Comparison of ENCODE assay signal across 25 mouse cellular contexts in the genomic region with DNA sequence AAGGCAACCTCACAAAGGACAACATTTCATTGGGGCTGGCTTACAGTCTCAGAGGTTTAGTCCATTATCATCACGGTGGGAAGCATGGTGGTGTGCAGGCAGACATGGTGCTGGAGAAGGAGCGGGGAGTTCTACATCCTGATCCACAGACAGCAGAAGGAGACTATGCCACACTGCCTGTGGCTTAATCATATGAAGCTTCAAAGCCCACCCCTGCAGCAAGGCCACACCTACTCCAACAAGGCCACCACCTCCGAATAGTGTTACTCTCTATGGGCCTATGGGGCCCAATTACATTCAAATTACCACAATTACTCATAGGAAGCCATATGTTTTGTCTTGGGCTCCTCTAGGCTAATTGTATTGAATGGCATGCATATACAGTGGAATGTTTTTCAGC. TPM values are rescaled to one million over a fixed set of nuclear protein-coding genes. Genes with fewer than 3 reads are reported as not detected.
"Had no signal": no experiment of that assay in that cellular context is flagged by ENCODE, and none has a peak within 500 bp of the region (broad histone marks: within the 10 kb centered on the region; RNA-seq: fewer than 3 reads in every experiment).

No protein-coding gene starts in this region.

- H3K4me2 ChIP-seq: limb, embryonic 13.5 days; liver, embryonic 12.5 days; liver, embryonic 15.5 days; lung, embryonic 15.5 days; midbrain, embryonic 13.5 days; stomach, embryonic 15.5 days had no signal

- H3K9me3 ChIP-seq: limb, embryonic 10.5 days; liver, embryonic 12.5 days; liver, embryonic 15.5 days; lung, embryonic 15.5 days; midbrain, embryonic 13.5 days; stomach, embryonic 15.5 days had no signal

- H3K27me3 ChIP-seq: limb, embryonic 13.5 days; liver, embryonic 12.5 days; liver, embryonic 15.5 days; lung, embryonic 15.5 days; midbrain, embryonic 13.5 days; stomach, embryonic 15.5 days had no signal

- H3K36me3 ChIP-seq: limb, embryonic 10.5 days; limb, embryonic 13.5 days; liver, embryonic 12.5 days; liver, embryonic 15.5 days; lung, embryonic 15.5 days; midbrain, embryonic 10.5 days; midbrain, embryonic 13.5 days; stomach, embryonic 15.5 days had no signal

- DNase-seq: kidney, adult 18-20 months; kidney, adult 9 months; kidney, postnatal 14 days; kidney, postnatal 4 days; liver; lung, adult 18-20 months; lung, postnatal 10 days; lung, postnatal 36 days; retina, postnatal 1 day; right cerebral cortex, postnatal 25 days; spleen, adult 18-20 months; thymus, postnatal 25 days had no signal

- H3K4me3 ChIP-seq: limb, embryonic 10.5 days; limb, embryonic 13.5 days; liver, embryonic 12.5 days; liver, embryonic 15.5 days; lung, embryonic 15.5 days; megakaryocyte, embryonic 14.5 days; midbrain, embryonic 10.5 days; midbrain, embryonic 13.5 days; myocyte; stomach, embryonic 15.5 days had no signal

- H3K27ac ChIP-seq: limb, embryonic 10.5 days; limb, embryonic 13.5 days; liver, embryonic 12.5 days; liver, embryonic 15.5 days; lung, embryonic 15.5 days; midbrain, embryonic 10.5 days; midbrain, embryonic 13.5 days; stomach, embryonic 15.5 days had no signal

- H3K9ac ChIP-seq: limb, embryonic 13.5 days; liver, embryonic 12.5 days; liver, embryonic 15.5 days; lung, embryonic 15.5 days; midbrain, embryonic 13.5 days; stomach, embryonic 15.5 days had no signal

- H3K4me1 ChIP-seq: limb, embryonic 10.5 days; limb, embryonic 13.5 days; liver, embryonic 12.5 days; liver, embryonic 15.5 days; lung, embryonic 15.5 days; megakaryocyte, embryonic 14.5 days; midbrain, embryonic 13.5 days; stomach, embryonic 15.5 days had no signal

- ATAC-seq: liver, embryonic 12.5 days; midbrain, embryonic 13.5 days; midbrain, embryonic 16.5 days had no signal

RNA-seq across cellular contexts. Expression of a gene that starts 23.2 kb away (rescaled TPM):
- total RNA-seq: monocyte, adult 5-6 weeks; neutrophil, adult 5-6 weeks had no signal
- polyA plus RNA-seq: myocyte had no signal
